Mouse (Mus musculus) hindbrain, embryonic 11.5 days (tissue): ENCODE results near the gene Klhl6. TPM values are rescaled to one million over a fixed set of nuclear protein-coding genes. Genes with fewer than 3 reads are reported as not detected.

Source experiments
- ATAC-seq: fragments of 200-750 bp; cut with Nextera tagmentation; 2 replicates; pipeline ENCODE4 v1.8.0; 2017; ENCODE audit warnings: mild to moderate bottlenecking, moderate TSS enrichment, moderate library complexity; ENCODE audit not compliant: low FRiP score
- DNase-seq: peaks from one replicate; pipeline ENCODE4 v3.0.0-alpha.2; 2015; ENCODE audit warnings: low spot score
- H3K27ac ChIP-seq: fragments of 300-500 bp; sonication (generic); 2 replicates; pipeline ENCODE4 v1.5.1; 2014; ENCODE audit warnings: mild to moderate bottlenecking, low read depth, low read length
- H3K27me3 ChIP-seq: fragments of 300-500 bp; sonication (generic); 2 replicates; pipeline ENCODE4 v1.6.1; 2014; ENCODE audit warnings: mild to moderate bottlenecking, low read length, moderate library complexity, mixed read lengths; ENCODE audit not compliant: control insufficient read depth, insufficient read depth
- H3K36me3 ChIP-seq: fragments of 300-500 bp; sonication (generic); 2 replicates; pipeline ENCODE4 v1.6.1; 2014; ENCODE audit warnings: mild to moderate bottlenecking, low read length, moderate library complexity, mixed read lengths; ENCODE audit not compliant: control insufficient read depth, insufficient read depth
- H3K4me1 ChIP-seq: fragments of 300-500 bp; sonication (generic); replicated peaks from 2 replicates; pipeline ENCODE4 v1.6.1; 2014; ENCODE audit warnings: low read length, mixed read lengths; ENCODE audit not compliant: control insufficient read depth, insufficient read depth
- H3K4me2 ChIP-seq: fragments of 300-500 bp; sonication (generic); replicated peaks from 2 replicates; pipeline ENCODE4 v1.6.1; 2014; ENCODE audit warnings: mild to moderate bottlenecking, low read depth, low read length
- H3K4me3 ChIP-seq: fragments of 300-500 bp; sonication (generic); 2 replicates; pipeline ENCODE4 v1.5.1; 2014; ENCODE audit warnings: low read depth, low read length
- H3K9ac ChIP-seq: fragments of 300-500 bp; sonication (generic); 2 replicates; pipeline ENCODE4 v1.6.1; 2014; ENCODE audit warnings: low read depth, low read length
- H3K9me3 ChIP-seq: fragments of 300-500 bp; sonication (generic); 2 replicates; pipeline ENCODE4 v1.6.1; 2016; ENCODE audit warnings: low read length; ENCODE audit not compliant: control insufficient read depth
- WGBS: fragments of 180-500 bp; shearing (Covaris S2); extraction: QIAGEN DNeasy Blood & Tissue Kit; methylation state at CpG from one replicate; pipeline ENCODE4 v1.1.7; 2014; 5-methylcytosine and 5-hydroxymethylcytosine counted together
- polyA plus RNA-seq: library from polyadenylated mRNA; unstranded; fragments of >200 nt; fragmentation: Nextera tagmentation; extraction: Ambion mirVana; gene quantifications from 2 replicates; pipeline ENCODE4 v1.2.1, GENCODE M21; 2014

Klhl6 gene
- polyA plus RNA-seq, 1 experiment from 2014 or later: 7.3 TPM

- H3K9ac ChIP-seq: no peak overlapping the region
- no peak overlapping the region for H3K4me2 ChIP-seq
- no peaks in the 10 kb centered on the region for H3K4me1 ChIP-seq
- no peak overlapping the region for H3K4me3 ChIP-seq
- no peak overlapping the region for H3K27ac ChIP-seq
- ATAC-seq (no peak), DNase-seq (no peak)
- H3K27me3 ChIP-seq: no peaks in the 10 kb centered on the region
- H3K36me3 ChIP-seq: no peaks in the 10 kb centered on the region
- H3K9me3 ChIP-seq: no peaks in the 10 kb centered on the region
Measured at GRCm38 (mm10) chr16:19995818-19996217, 13.0 kb upstream of the Klhl6 start.

GRCm38 (mm10) chr16:19993278-19993677 lies 10.4 kb upstream of the Klhl6 start:
- ATAC-seq (no peak), DNase-seq (no peak)
- WGBS: 86% methylated on average over 3 of the region's 3 CpGs
- no peaks in the 10 kb centered on the region for H3K9me3 ChIP-seq
- no peaks in the 10 kb centered on the region for H3K27me3 ChIP-seq
- no peak overlapping the region for H3K27ac ChIP-seq
- H3K9ac ChIP-seq: no peak overlapping the region
- no peak overlapping the region for H3K4me3 ChIP-seq
- no peak overlapping the region for H3K4me2 ChIP-seq
- no peaks in the 10 kb centered on the region for H3K4me1 ChIP-seq
- no peaks in the 10 kb centered on the region for H3K36me3 ChIP-seq

GRCm38 (mm10) chr16:19990536-19990935 lies 7.7 kb upstream of the Klhl6 start:
- H3K9me3 ChIP-seq: no peaks in the 10 kb centered on the region
- H3K27ac ChIP-seq: no peak overlapping the region
- H3K4me3 ChIP-seq: no peak overlapping the region
- no peak overlapping the region for H3K9ac ChIP-seq
- H3K27me3 ChIP-seq: no peaks in the 10 kb centered on the region
- H3K4me1 ChIP-seq: no peaks in the 10 kb centered on the region
- no peaks in the 10 kb centered on the region for H3K36me3 ChIP-seq
- no peak overlapping the region for H3K4me2 ChIP-seq
- ATAC-seq: no peak
- no peak for DNase-seq

GRCm38 (mm10) chr16:19987589-19987988 lies 4.8 kb upstream of the Klhl6 start:
- Histone ChIP-seq H3K36me3 (no peaks in the 10 kb centered on the region), H3K4me3 (no peak overlapping the region), H3K9ac (no peak overlapping the region), H3K4me1 (no peaks in the 10 kb centered on the region), H3K4me2 (no peak overlapping the region), H3K9me3 (no peaks in the 10 kb centered on the region), H3K27me3 (no peaks in the 10 kb centered on the region), H3K27ac (no peak overlapping the region)
- ATAC-seq (no peak), DNase-seq (no peak)
- 76% methylated on average over 2 of the region's 2 CpGs for WGBS

- H3K36me3 ChIP-seq: no peaks in the 10 kb centered on the region
- ATAC-seq (no peak), DNase-seq (no peak)
- H3K27me3 ChIP-seq: no peaks in the 10 kb centered on the region
- H3K9me3 ChIP-seq: no peaks in the 10 kb centered on the region
- no peaks in the 10 kb centered on the region for H3K4me1 ChIP-seq
- 87% methylated on average over 2 of the region's 2 CpGs for WGBS
- H3K27ac ChIP-seq: no peak overlapping the region
- no peak overlapping the region for H3K9ac ChIP-seq
- no peak overlapping the region for H3K4me2 ChIP-seq
- no peak overlapping the region for H3K4me3 ChIP-seq
Measured at GRCm38 (mm10) chr16:19984884-19985643, 2.2 kb upstream of the Klhl6 start.

GRCm38 (mm10) chr16:19983559-19983958 lies 722 bp upstream of the Klhl6 start:
- Histone ChIP-seq H3K9ac (no peak overlapping the region), H3K4me1 (no peaks in the 10 kb centered on the region), H3K9me3 (no peaks in the 10 kb centered on the region), H3K27me3 (no peaks in the 10 kb centered on the region), H3K27ac (no peak overlapping the region), H3K4me2 (no peak overlapping the region), H3K4me3 (no peak overlapping the region), H3K36me3 (no peaks in the 10 kb centered on the region)
- 89% methylated on average over 4 of the region's 4 CpGs for WGBS
- DNase-seq (no peak), ATAC-seq (no peak)

- no peak for ATAC-seq
- no peaks in the 10 kb centered on the region for H3K9me3 ChIP-seq
- WGBS: 80% methylated on average over 2 of the region's 2 CpGs
Measured at GRCm38 (mm10) chr16:19981684-19982083, 1.2 kb downstream of the Klhl6 start.

GRCm38 (mm10) chr16:19981006-19981405 lies 1.8 kb downstream of the Klhl6 start:
- DNase-seq (no peak), ATAC-seq (no peak)
- Histone ChIP-seq H3K9me3 (no peaks in the 10 kb centered on the region), H3K36me3 (no peaks in the 10 kb centered on the region), H3K4me2 (no peak overlapping the region), H3K4me3 (no peak overlapping the region), H3K27ac (no peak overlapping the region), H3K27me3 (no peaks in the 10 kb centered on the region), H3K4me1 (no peaks in the 10 kb centered on the region), H3K9ac (no peak overlapping the region)
- 91% methylated on average over 3 of the region's 3 CpGs for WGBS

More at GRCm38 (mm10) chr16:19981684-19982083, 1.2 kb downstream of the Klhl6 start:
- no peak overlapping the region for H3K4me3 ChIP-seq
- H3K27ac ChIP-seq: no peak overlapping the region
- H3K4me1 ChIP-seq: no peaks in the 10 kb centered on the region
- DNase-seq: no peak
- H3K4me2 ChIP-seq: no peak overlapping the region
- H3K9ac ChIP-seq: no peak overlapping the region
- H3K36me3 ChIP-seq: no peaks in the 10 kb centered on the region
- no peaks in the 10 kb centered on the region for H3K27me3 ChIP-seq

GRCm38 (mm10) chr16:19979755-19980154 lies 3.1 kb downstream of the Klhl6 start:
- no peaks in the 10 kb centered on the region for H3K9me3 ChIP-seq
- H3K9ac ChIP-seq: no peak overlapping the region
- H3K4me2 ChIP-seq: no peak overlapping the region
- 81% methylated on average over 2 of the region's 2 CpGs for WGBS
- no peak for DNase-seq
- no peak for ATAC-seq
- no peaks in the 10 kb centered on the region for H3K27me3 ChIP-seq
- no peaks in the 10 kb centered on the region for H3K4me1 ChIP-seq
- no peak overlapping the region for H3K27ac ChIP-seq
- no peaks in the 10 kb centered on the region for H3K36me3 ChIP-seq
- H3K4me3 ChIP-seq: no peak overlapping the region
